Mouse (Mus musculus) thymus, postnatal 36 days (tissue): ENCODE results near the gene Scgb1b2.

ENCODE experiments used
- DNase-seq, 2 experiments: peaks; one replicate each; pipeline ENCODE4 v3.0.0; 2022; ENCODE audit warnings: mixed read lengths in 2 of 2

Scgb1b2 gene

DNA sequence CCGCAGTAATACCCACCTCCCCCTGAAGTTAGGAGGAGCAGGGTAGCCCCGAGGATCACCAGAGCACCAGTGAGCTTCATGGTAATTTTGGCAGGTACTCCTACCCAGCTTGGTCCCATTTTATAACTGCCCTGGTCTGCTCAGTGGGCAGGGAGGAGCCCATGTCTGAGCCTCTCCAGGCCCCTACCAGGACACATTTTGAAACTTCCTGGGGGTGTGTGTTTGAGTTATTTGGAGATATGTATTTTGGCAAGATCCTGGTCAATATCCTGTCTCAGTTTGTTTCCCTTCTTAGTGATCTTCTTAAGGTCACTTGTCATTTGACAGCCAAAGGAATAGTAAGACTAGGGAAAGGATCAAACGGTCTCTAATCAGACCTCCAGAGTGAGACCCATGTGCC, at the start of gene Scgb1b2:
TSS of gene Scgb1b2 (minus strand) at position 101 of the 400 bp plus-strand sequence.
- no peak for DNase-seq

DNA sequence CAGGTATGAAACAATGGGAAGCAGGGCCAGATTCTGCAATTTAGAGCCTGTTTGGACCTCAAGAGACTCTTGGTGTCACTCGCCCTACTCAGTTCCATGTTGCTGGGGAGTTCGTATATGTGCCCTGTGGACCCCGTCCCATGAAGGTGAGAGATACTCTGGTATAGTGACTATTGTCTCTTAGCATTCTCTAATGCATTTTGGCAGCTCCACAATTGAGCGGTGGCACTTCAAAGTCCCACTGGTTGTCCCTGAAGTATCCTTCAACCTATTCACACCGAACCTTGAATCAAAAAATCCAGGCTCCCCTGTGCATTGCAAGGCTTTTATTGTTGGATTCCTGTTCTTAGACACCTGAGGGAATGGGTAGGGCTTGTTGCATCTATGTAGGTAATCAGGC, 1.4 kb downstream of the Scgb1b2 start, which contains the start of gene Scgb2b2:
TSS of gene Scgb2b2 (plus strand) at position 301 of the 400 bp plus-strand sequence.
- DNase-seq: no peak
